9 mouse cellular contexts compared by ENCODE assay signal in the genomic region with DNA sequence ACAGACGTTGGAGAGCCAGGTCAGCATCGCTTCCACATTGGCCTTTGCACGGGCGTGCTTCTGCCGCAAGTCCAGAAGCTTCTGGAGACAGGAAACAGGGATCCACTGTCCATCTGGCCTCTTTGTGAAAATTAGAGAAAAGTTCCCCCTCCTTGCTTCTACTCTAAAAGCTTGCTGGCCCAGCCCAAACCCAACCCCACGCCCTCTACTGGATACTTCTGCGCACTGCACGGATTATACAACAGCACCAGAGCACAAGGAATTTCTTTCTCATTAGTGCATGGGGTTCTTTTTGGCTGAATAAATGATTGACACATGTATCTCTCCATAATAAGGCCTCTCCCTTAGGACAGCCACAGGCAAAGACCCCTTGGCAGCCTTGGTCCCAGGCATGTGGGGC. TPM values are rescaled to one million over a fixed set of nuclear protein-coding genes. Genes with fewer than 3 reads are reported as not detected.
DNase-seq lines count a peak whose midpoint lies in the region; ATAC-seq and TF ChIP-seq lines count a peak whose summit lies in the region.
"Had no signal": no experiment of that assay in that cellular context is flagged by ENCODE, and none has a peak within 500 bp of the region (broad histone marks: within the 10 kb centered on the region; RNA-seq: fewer than 3 reads in every experiment).

No protein-coding gene starts in this region.

- no peak for TF ChIP-seq EP300 in liver, postnatal 0 days (IDR thresholded peaks at IDR 0.05; ENCODE audit: low read depth)

- WGBS in forebrain, embryonic 11.5 days = 15% methylated on average over 8 of the region's 8 CpGs
- WGBS in forebrain, embryonic 14.5 days = 32% methylated on average over 8 of the region's 8 CpGs
- WGBS in liver, postnatal 0 days (ENCODE audit: insufficient replicate concordance) = 56% methylated on average over 8 of the region's 8 CpGs

- H3K9me3 ChIP-seq in forebrain, embryonic 11.5 days (ENCODE audit: control insufficient read depth, low read length) = no peaks in the 10 kb centered on the region
- H3K9me3 ChIP-seq in forebrain, embryonic 14.5 days (replicated peaks; ENCODE audit: control insufficient read depth, low read length) = no peaks in the 10 kb centered on the region
- H3K9me3 ChIP-seq in liver, postnatal 0 days (ENCODE audit: low read length) = no peaks in the 10 kb centered on the region

- no peak overlapping the region for H3K4me2 ChIP-seq in forebrain, embryonic 11.5 days (ENCODE audit: low read depth, low read length, severe bottlenecking)
- H3K4me2 ChIP-seq in forebrain, embryonic 14.5 days (ENCODE audit: low read length) = no peak overlapping the region
- no peak overlapping the region for H3K4me2 ChIP-seq in liver, postnatal 0 days (ENCODE audit: low read depth, low read length)
- H3K4me2 ChIP-seq: limb, embryonic 13.5 days had no signal

- H3K36me3 ChIP-seq in forebrain, embryonic 11.5 days (ENCODE audit: control insufficient read depth, insufficient read depth, low read length) = no peaks in the 10 kb centered on the region
- H3K36me3 ChIP-seq in forebrain, embryonic 14.5 days (ENCODE audit: control insufficient read depth, insufficient read depth, low read length) = no peaks in the 10 kb centered on the region
- H3K36me3 ChIP-seq in liver, postnatal 0 days (replicated peaks; ENCODE audit: insufficient read depth, low read length) = no peaks in the 10 kb centered on the region
- H3K36me3 ChIP-seq: limb, embryonic 13.5 days had no signal

- no peaks in the 10 kb centered on the region for H3K27me3 ChIP-seq in forebrain, embryonic 11.5 days (ENCODE audit: control insufficient read depth, insufficient read depth, low read length)
- no peaks in the 10 kb centered on the region for H3K27me3 ChIP-seq in forebrain, embryonic 14.5 days (replicated peaks; ENCODE audit: control insufficient read depth, insufficient read depth, low read length)
- H3K27me3 ChIP-seq in liver, postnatal 0 days (ENCODE audit: insufficient read depth, low read length) = peaks cover 4% of the 10 kb centered on the region; the same call in 1 of the 2 replicates

- peak; percentile 57 for DNase-seq in forebrain, embryonic 11.5 days (ENCODE audit: low spot score)
- no peak for DNase-seq in forebrain, embryonic 14.5 days (ENCODE audit: low spot score)
- peak; percentile 23 for DNase-seq in ovary, postnatal 36 days (ENCODE audit: low spot score)
- DNase-seq in ovary, postnatal 10 days (ENCODE audit: low spot score) = no peak
- peak; percentile 30 for DNase-seq in cerebellum, adult 11-12 months
- DNase-seq in gastrocnemius, postnatal 36 days = peak; percentile 51 to 55
- no peak for DNase-seq in liver, postnatal 0 days
- no peak for DNase-seq in yolk sac, embryonic 10.5 days (ENCODE audit: low spot score)

- intact Hi-C loops in gastrocnemius, postnatal 36 days (cut with DNase I) = no loop called here

- no peak overlapping the region for H3K9ac ChIP-seq in forebrain, embryonic 11.5 days (ENCODE audit: low read length)
- H3K9ac ChIP-seq in forebrain, embryonic 14.5 days (ENCODE audit: low read length) = no peak overlapping the region
- H3K9ac ChIP-seq in liver, postnatal 0 days (replicated peaks) = no peak overlapping the region
- H3K9ac ChIP-seq: limb, embryonic 13.5 days had no signal

- peak; percentile 44 for TF ChIP-seq CTCF in liver, postnatal 0 days (IDR thresholded peaks at IDR 0.05; ENCODE audit: low read depth)

- H3K4me1 ChIP-seq in forebrain, embryonic 11.5 days (replicated peaks; ENCODE audit: control insufficient read depth, insufficient read depth, low read length) = peaks cover 4% of the 10 kb centered on the region; the same call in 1 of the 2 replicates
- peaks cover 5% of the 10 kb centered on the region for H3K4me1 ChIP-seq in forebrain, embryonic 14.5 days (ENCODE audit: control insufficient read depth, insufficient read depth, low read length)
- H3K4me1 ChIP-seq in liver, postnatal 0 days (ENCODE audit: insufficient read depth) = peaks cover 4% of the 10 kb centered on the region; the same call in 1 of the 2 replicates

- ATAC-seq in forebrain, embryonic 11.5 days (replicated peaks; ENCODE audit: low FRiP score) = no peak
- ATAC-seq in forebrain, embryonic 14.5 days = no peak
- ATAC-seq in liver, postnatal 0 days = no peak

- H3K4me3 ChIP-seq in forebrain, embryonic 11.5 days (ENCODE audit: low read depth, low read length) = no peak overlapping the region
- no peak overlapping the region for H3K4me3 ChIP-seq in forebrain, embryonic 14.5 days (ENCODE audit: low read depth, low read length)
- no peak overlapping the region for H3K4me3 ChIP-seq in liver, postnatal 0 days (ENCODE audit: low read depth, low read length)
- H3K4me3 ChIP-seq: limb, embryonic 13.5 days had no signal

- no peak overlapping the region for H3K27ac ChIP-seq in forebrain, embryonic 11.5 days (ENCODE audit: low read depth, low read length)
- H3K27ac ChIP-seq in forebrain, embryonic 14.5 days (ENCODE audit: low read depth, low read length) = no peak overlapping the region
- no peak overlapping the region for H3K27ac ChIP-seq in liver, postnatal 0 days (ENCODE audit: low read depth)
- H3K27ac ChIP-seq: limb, embryonic 13.5 days had no signal

RNA-seq across cellular contexts. Expression of gene Arhgap22, which starts 32.6 kb away (rescaled TPM):
- 1.4 and 1.8 TPM in 2 replicates for polyA plus RNA-seq in forebrain, embryonic 11.5 days (2014; fragmentation: Nextera tagmentation; extraction: Ambion mirVana)
- 0.72 and 2.9 TPM in 2 replicates for polyA plus RNA-seq in forebrain, embryonic 14.5 days (2014; fragmentation: Nextera tagmentation; extraction: Ambion mirVana)
- 1 to 10 TPM; 1.2 to 1.6 TPM for total RNA-seq in gastrocnemius, postnatal 36 days (2021)
- 0.73 and 1.0 TPM in 2 replicates for polyA plus RNA-seq in liver, postnatal 0 days (2015; fragmentation: Nextera tagmentation; extraction: Ambion mirVana)

Comparison
In these comparisons a context has a peak if more than half of its experiments do, and no peak if none do; other contexts are left out.
1. DNase-seq: peak in forebrain, embryonic 11.5 days (single experiment), ovary, postnatal 36 days (single experiment), cerebellum, adult 11-12 months (single experiment) and gastrocnemius, postnatal 36 days (2 of 2); none in forebrain, embryonic 14.5 days (single experiment), ovary, postnatal 10 days (single experiment), liver, postnatal 0 days (single experiment) and yolk sac, embryonic 10.5 days (single experiment).